Mouse (Mus musculus) stomach, postnatal 0 days (tissue): ENCODE measurements around the gene Tatdn3.

Experiments
- CTCF ChIP-seq: IDR thresholded peaks from 2 replicates; pipeline ENCODE4 v1.5.1; 2016; ENCODE audit warnings: antibody characterized with exemption, low read depth, mild to moderate bottlenecking, moderate library complexity
- EP300 ChIP-seq: optimal IDR thresholded peaks from 2 replicates; pipeline ENCODE3; 2016; ENCODE audit warnings: antibody characterized with exemption

DNA sequence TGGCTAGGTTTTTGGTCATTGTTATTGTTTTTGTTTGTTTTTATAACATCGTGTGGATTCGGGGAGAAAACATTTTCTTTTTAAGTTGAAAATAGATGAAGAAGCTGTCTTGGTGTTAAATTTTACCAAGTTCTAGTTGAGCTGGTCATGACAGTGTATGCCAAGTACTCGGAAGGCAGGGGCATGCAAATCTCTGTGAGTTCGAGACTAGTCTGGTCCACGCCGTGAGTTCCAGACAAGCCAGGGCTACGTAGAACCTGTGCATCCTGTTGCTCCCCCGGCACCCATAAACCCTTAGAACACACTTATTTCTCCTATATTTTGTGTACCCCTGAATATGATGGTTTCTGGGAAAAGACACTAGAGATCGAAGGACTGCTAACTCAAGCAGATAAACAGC is 968 bp upstream of the Tatdn3 start:
- TF ChIP-seq CTCF (no peak), EP300 (no peak)
